Mouse (Mus musculus) thymus, adult 18-20 months (tissue): ENCODE measurements around the gene Col4a3bp.
A peak's percentile ranks its signal among the peaks of the same experiment; 100 is the strongest.
"Not testable (repeated sequence)": the region's sequence is repeated elsewhere in the genome, so short reads cannot be mapped to it uniquely, and the experiment has no call there.

ENCODE experiments used
- DNase-seq, 2 experiments: peaks; one replicate each; pipeline ENCODE4 v3.0.0; 2022; ENCODE audit warnings: mixed read lengths in 2 of 2

Gene Col4a3bp

GRCm38 (mm10) chr13:96658936-96659335, 116.5 kb downstream of the Col4a3bp start:
- DNase-seq: no peak

GRCm38 (mm10) chr13:96660095-96660860, 117.9 kb downstream of the Col4a3bp start:
- no peak for DNase-seq

GRCm38 (mm10) chr13:96663120-96663519, 120.7 kb downstream of the Col4a3bp start:
- DNase-seq: not testable (repeated sequence)

GRCm38 (mm10) chr13:96664419-96664974, 122.1 kb downstream of the Col4a3bp start:
- no peak for DNase-seq

GRCm38 (mm10) chr13:96670019-96670405, 127.6 kb downstream of the Col4a3bp start:
- no peak for DNase-seq

GRCm38 (mm10) chr13:96670406-96671077, 128.1 kb downstream of the Col4a3bp start, which contains the start of gene Hmgcr:
Hmgcr (minus strand) TSS chr13:96670936.
- DNase-seq: peak; percentile 98

GRCm38 (mm10) chr13:96671078-96671905, 128.9 kb downstream of the Col4a3bp start:
- DNase-seq: no peak

GRCm38 (mm10) chr13:96671906-96672234, 129.5 kb downstream of the Col4a3bp start:
- no peak for DNase-seq

- DNase-seq: no peak
Observed at GRCm38 (mm10) chr13:96672276-96672675, 129.9 kb downstream of the Col4a3bp start.

- no peak for DNase-seq
Observed at GRCm38 (mm10) chr13:96673817-96674216, 131.4 kb downstream of the Col4a3bp start.

GRCm38 (mm10) chr13:96675756-96676155, 133.3 kb downstream of the Col4a3bp start:
- DNase-seq: no peak

GRCm38 (mm10) chr13:96677071-96677470, 134.7 kb downstream of the Col4a3bp start:
- DNase-seq: no peak

GRCm38 (mm10) chr13:96678616-96679015, 136.2 kb downstream of the Col4a3bp start:
- no peak for DNase-seq

GRCm38 (mm10) chr13:96680163-96681087, 138.0 kb downstream of the Col4a3bp start:
- DNase-seq: no peak

- no peak for DNase-seq
Observed at GRCm38 (mm10) chr13:96681088-96681620, 138.7 kb downstream of the Col4a3bp start.

GRCm38 (mm10) chr13:96684779-96685178, 142.4 kb downstream of the Col4a3bp start:
- DNase-seq: no peak

- DNase-seq: no peak
Observed at GRCm38 (mm10) chr13:96687261-96687660, 144.8 kb downstream of the Col4a3bp start.
